Mouse (Mus musculus) erythroblast, embryonic 14.5 days (primary cell): Measurements from ENCODE around the gene Cdk17. TPM values are rescaled to one million over a fixed set of nuclear protein-coding genes. Genes with fewer than 3 reads are reported as not detected.

Experiments
- H3K27me3 ChIP-seq: 2 replicates; pipeline ENCODE4 v1.6.1; 2012; ENCODE audit warnings: inconsistent platforms; ENCODE audit not compliant: control insufficient read depth
- H3K36me3 ChIP-seq: 2 replicates; pipeline ENCODE4 v1.6.1; 2012; ENCODE audit warnings: mild to moderate bottlenecking, inconsistent platforms; ENCODE audit not compliant: control insufficient read depth
- H3K4me1 ChIP-seq: 2 replicates; pipeline ENCODE4 v1.6.1; 2012; ENCODE audit warnings: inconsistent platforms; ENCODE audit not compliant: control insufficient read depth
- H3K4me3 ChIP-seq: replicated peaks from 2 replicates; pipeline ENCODE3; 2012; ENCODE audit warnings: moderate library complexity, mild to moderate bottlenecking, inconsistent platforms
- H3K9me3 ChIP-seq: 2 replicates; pipeline ENCODE4 v1.6.1; 2012; ENCODE audit warnings: low read length, inconsistent platforms, mixed read lengths; ENCODE audit not compliant: control insufficient read depth
- GATA1 ChIP-seq: IDR thresholded peaks from 2 replicates; pipeline ENCODE4 v1.6.1; 2012; ENCODE audit warnings: low read length, inconsistent platforms, mixed read lengths
- TAL1 ChIP-seq: IDR thresholded peaks from 3 replicates; pipeline ENCODE4 v1.6.1; 2012; ENCODE audit warnings: low read length, inconsistent platforms, mixed read lengths
- polyA plus RNA-seq: library from polyadenylated mRNA; stranded (reverse); fragments of >175 nt; gene quantifications from 2 replicates; pipeline ENCODE4 v1.2.3, GENCODE M21; 2012

The Cdk17 gene
- polyA plus RNA-seq, 1 experiment, result 0.41 TPM

- TF ChIP-seq TAL1 (no peak), GATA1 (no peak)
These were observed 28.7 kb upstream of the Cdk17 start for GRCm38 (mm10) chr10:93131865-93132566.

GRCm38 (mm10) chr10:93138730-93139129, 21.9 kb upstream of the Cdk17 start:
- TF ChIP-seq GATA1 (no peak), TAL1 (no peak)
- Histone ChIP-seq H3K36me3 (peaks cover 72% of the 10 kb centered on the region), H3K9me3 (no peaks in the 10 kb centered on the region), H3K4me1 (peaks cover 51% of the 10 kb centered on the region), H3K27me3 (no peaks in the 10 kb centered on the region), H3K4me3 (peak overlapping the region; percentile 86)

More at GRCm38 (mm10) chr10:93131865-93132566, 28.7 kb upstream of the Cdk17 start:
- H3K27me3 ChIP-seq, result no peaks in the 10 kb centered on the region
- no peak overlapping the region for H3K4me3 ChIP-seq
- H3K9me3 ChIP-seq, result peaks cover 5% of the 10 kb centered on the region; the same call in 1 of the 2 replicates
- peaks cover 80% of the 10 kb centered on the region for H3K36me3 ChIP-seq
- H3K4me1 ChIP-seq, result peaks cover 42% of the 10 kb centered on the region

GRCm38 (mm10) chr10:93140778-93141177, 19.9 kb upstream of the Cdk17 start:
- Histone ChIP-seq H3K27me3 (no peaks in the 10 kb centered on the region), H3K4me3 (peak overlapping the region; percentile 86), H3K4me1 (peaks cover 66% of the 10 kb centered on the region), H3K9me3 (no peaks in the 10 kb centered on the region), H3K36me3 (peaks cover 61% of the 10 kb centered on the region)
- TF ChIP-seq TAL1, result no peak

- Histone ChIP-seq H3K4me1 (peaks cover 56% of the 10 kb centered on the region), H3K36me3 (peaks cover 43% of the 10 kb centered on the region), H3K4me3 (peak overlapping the region; percentile 86), H3K27me3 (no peaks in the 10 kb centered on the region), H3K9me3 (no peaks in the 10 kb centered on the region)
- TF ChIP-seq TAL1, result no peak
- TF ChIP-seq GATA1, result no peak
These were observed 17.9 kb upstream of the Cdk17 start for GRCm38 (mm10) chr10:93142600-93143284.

- H3K27me3 ChIP-seq, result no peaks in the 10 kb centered on the region
- H3K4me1 ChIP-seq, result peaks cover 51% of the 10 kb centered on the region
- H3K4me3 ChIP-seq, result peak overlapping the region; percentile 86
- TF ChIP-seq TAL1 (peak; percentile 83), GATA1 (peak; percentile 82)
- no peaks in the 10 kb centered on the region for H3K9me3 ChIP-seq
- H3K36me3 ChIP-seq, result peaks cover 37% of the 10 kb centered on the region
These were observed 17.2 kb upstream of the Cdk17 start for GRCm38 (mm10) chr10:93143285-93143985.

- peak overlapping the region; percentile 86 for H3K4me3 ChIP-seq
- H3K36me3 ChIP-seq, result peaks cover 31% of the 10 kb centered on the region
- no peaks in the 10 kb centered on the region for H3K9me3 ChIP-seq
- H3K4me1 ChIP-seq, result peaks cover 46% of the 10 kb centered on the region
- no peak for TF ChIP-seq TAL1
- TF ChIP-seq GATA1, result no peak
- no peaks in the 10 kb centered on the region for H3K27me3 ChIP-seq
These were observed 16.7 kb upstream of the Cdk17 start for GRCm38 (mm10) chr10:93143986-93144314.

- Histone ChIP-seq H3K9me3 (no peaks in the 10 kb centered on the region), H3K4me1 (peaks cover 45% of the 10 kb centered on the region), H3K4me3 (peak overlapping the region; percentile 86), H3K27me3 (no peaks in the 10 kb centered on the region), H3K36me3 (peaks cover 25% of the 10 kb centered on the region)
- TF ChIP-seq GATA1 (no peak), TAL1 (no peak)
These were observed 16.1 kb upstream of the Cdk17 start for GRCm38 (mm10) chr10:93144579-93144978.

- Histone ChIP-seq H3K9me3 (no peaks in the 10 kb centered on the region), H3K4me1 (peaks cover 45% of the 10 kb centered on the region), H3K36me3 (peaks cover 20% of the 10 kb centered on the region), H3K4me3 (peak overlapping the region; percentile 49), H3K27me3 (no peaks in the 10 kb centered on the region)
- TF ChIP-seq TAL1 (no peak), GATA1 (no peak)
These were observed 15.6 kb upstream of the Cdk17 start for GRCm38 (mm10) chr10:93145088-93145487.

- Histone ChIP-seq H3K36me3 (peaks cover 8% of the 10 kb centered on the region), H3K4me1 (peaks cover 36% of the 10 kb centered on the region), H3K4me3 (no peak overlapping the region), H3K27me3 (no peaks in the 10 kb centered on the region), H3K9me3 (no peaks in the 10 kb centered on the region)
- no peak for TF ChIP-seq GATA1
- no peak for TF ChIP-seq TAL1
These were observed 14.1 kb upstream of the Cdk17 start for GRCm38 (mm10) chr10:93146601-93147000.
